Mouse (Mus musculus) liver, embryonic 13.5 days (tissue): ENCODE data around the gene Tmem102. TPM values are rescaled to one million over a fixed set of nuclear protein-coding genes. Genes with fewer than 3 reads are reported as not detected.

Experiments
- ATAC-seq: fragments of 200-750 bp; cut with Nextera tagmentation; 2 replicates; pipeline ENCODE4 v1.8.0; 2017; ENCODE audit warnings: low read depth, mild to moderate bottlenecking, moderate number of reproducible peaks, moderate library complexity
- DNase-seq: peaks from one replicate; pipeline ENCODE4 v3.0.0; 2022
- H3K27ac ChIP-seq: fragments of 300-500 bp; sonication (generic); 2 replicates; pipeline ENCODE4 v1.5.1; 2015; ENCODE audit warnings: moderate library complexity, mild to moderate bottlenecking, inconsistent platforms
- H3K27me3 ChIP-seq: fragments of 300-500 bp; sonication (generic); 2 replicates; pipeline ENCODE4 v1.6.1; 2015; ENCODE audit warnings: mild to moderate bottlenecking, inconsistent platforms
- H3K36me3 ChIP-seq: fragments of 300-500 bp; sonication (generic); 2 replicates; pipeline ENCODE4 v1.6.1; 2015; ENCODE audit warnings: mild to moderate bottlenecking, inconsistent platforms
- H3K4me1 ChIP-seq: fragments of 300-500 bp; sonication (generic); replicated peaks from 2 replicates; pipeline ENCODE4 v1.6.1; 2015; ENCODE audit warnings: inconsistent platforms
- H3K4me2 ChIP-seq: fragments of 300-500 bp; sonication (generic); 2 replicates; pipeline ENCODE4 v1.6.1; 2015; ENCODE audit warnings: inconsistent platforms, mild to moderate bottlenecking, moderate library complexity
- H3K4me3 ChIP-seq: fragments of 300-500 bp; sonication (generic); replicated peaks from 2 replicates; pipeline ENCODE4 v1.5.1; 2015; ENCODE audit warnings: mild to moderate bottlenecking, inconsistent platforms
- H3K9ac ChIP-seq: fragments of 300-500 bp; sonication (generic); 2 replicates; pipeline ENCODE4 v1.6.1; 2015; ENCODE audit warnings: mild to moderate bottlenecking, inconsistent platforms
- H3K9me3 ChIP-seq: fragments of 300-500 bp; sonication (generic); replicated peaks from 2 replicates; pipeline ENCODE4 v1.6.1; 2016; ENCODE audit warnings: inconsistent platforms
- WGBS: fragments of 180-500 bp; shearing (Covaris S2); methylation state at CpG from one replicate; pipeline ENCODE4 v1.1.7; 2015; ENCODE audit not compliant: insufficient replicate concordance; 5-methylcytosine and 5-hydroxymethylcytosine counted together
- polyA plus RNA-seq: library from polyadenylated mRNA; unstranded; fragments of >200 nt; fragmentation: Nextera tagmentation; extraction: Ambion mirVana; gene quantifications from 2 replicates; pipeline ENCODE4 v1.2.1, GENCODE M21; 2015

The Tmem102 gene
- polyA plus RNA-seq, 1 experiment from 2014 or later = 0.50 TPM

DNA sequence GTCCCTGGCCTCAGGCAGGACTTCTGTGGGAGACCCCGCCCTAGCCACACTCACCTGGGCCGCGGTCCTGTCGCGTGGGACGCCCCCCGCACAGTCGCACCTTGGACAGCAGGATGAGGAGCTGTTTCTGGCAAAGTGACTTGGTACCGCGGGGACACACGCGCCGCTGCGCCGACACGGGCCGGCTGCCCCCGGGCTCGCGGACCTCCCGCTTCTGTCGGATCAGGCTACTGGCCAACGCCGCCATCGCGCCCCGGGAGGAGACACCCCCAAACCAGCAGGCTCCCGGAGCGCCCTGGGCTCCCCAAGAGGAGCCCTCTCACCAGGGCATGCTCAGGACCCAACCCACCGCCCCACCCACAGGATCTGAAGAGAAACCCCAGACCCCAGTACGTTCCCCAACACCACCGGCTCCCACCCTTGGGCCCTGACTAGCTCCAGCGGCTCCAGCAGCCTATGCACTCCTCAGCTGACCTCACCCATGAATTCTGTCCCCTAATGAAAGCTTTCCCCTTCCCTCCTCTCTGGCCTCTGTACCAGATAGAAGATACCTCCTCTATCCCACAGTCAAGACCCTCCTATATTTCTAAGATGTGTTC, 3.9 kb downstream of the Tmem102 start, which contains the start of gene Fgf11:
Gene Fgf11 (minus strand): TSS at position 479 of the 599 bp plus-strand sequence.
- DNase-seq = no peak
- no peak for ATAC-seq

GRCm38 (mm10) chr11:69800392-69801197, 4.8 kb downstream of the Tmem102 start:
- WGBS = 2% methylated on average over 36 of the region's 36 CpGs
- H3K27me3 ChIP-seq = peaks cover 100% of the 10 kb centered on the region
- no peak overlapping the region for H3K27ac ChIP-seq
- peak overlapping the region; percentile 77 for H3K4me2 ChIP-seq
- DNase-seq = no peak
- no peaks in the 10 kb centered on the region for H3K36me3 ChIP-seq
- ATAC-seq = no peak
- peak overlapping the region; percentile 45 for H3K4me3 ChIP-seq
- peaks cover 65% of the 10 kb centered on the region for H3K4me1 ChIP-seq
- H3K9ac ChIP-seq = peak overlapping the region; percentile 31
- no peaks in the 10 kb centered on the region for H3K9me3 ChIP-seq

More for the DNA sequence above, 3.9 kb downstream of the Tmem102 start, which contains the start of gene Fgf11:
- Histone ChIP-seq H3K4me1 (peaks cover 60% of the 10 kb centered on the region), H3K27ac (no peak within 1 kb of the TSS), H3K27me3 (peaks cover 100% of the 10 kb centered on the region), H3K9me3 (no peaks in the 10 kb centered on the region), H3K9ac (peak within 1 kb of the TSS; percentile 54), H3K36me3 (no peaks in the 10 kb centered on the region), H3K4me2 (peak within 1 kb of the TSS; percentile 77), H3K4me3 (peak within 1 kb of the TSS; percentile 57)
- 4% methylated on average over 31 of the region's 33 CpGs for WGBS

- no peak overlapping the region for H3K27ac ChIP-seq
- peaks cover 62% of the 10 kb centered on the region for H3K4me1 ChIP-seq
- peaks cover 94% of the 10 kb centered on the region for H3K27me3 ChIP-seq
- peak overlapping the region; percentile 77 for H3K4me2 ChIP-seq
- ATAC-seq = no peak
- no peak overlapping the region for H3K9ac ChIP-seq
- no peaks in the 10 kb centered on the region for H3K36me3 ChIP-seq
- no peak for DNase-seq
- peak overlapping the region; percentile 45 for H3K4me3 ChIP-seq
- H3K9me3 ChIP-seq = no peaks in the 10 kb centered on the region
- WGBS = 7% methylated on average over 11 of the region's 11 CpGs
These were observed 5.4 kb downstream of the Tmem102 start for GRCm38 (mm10) chr11:69800138-69800391.

DNA sequence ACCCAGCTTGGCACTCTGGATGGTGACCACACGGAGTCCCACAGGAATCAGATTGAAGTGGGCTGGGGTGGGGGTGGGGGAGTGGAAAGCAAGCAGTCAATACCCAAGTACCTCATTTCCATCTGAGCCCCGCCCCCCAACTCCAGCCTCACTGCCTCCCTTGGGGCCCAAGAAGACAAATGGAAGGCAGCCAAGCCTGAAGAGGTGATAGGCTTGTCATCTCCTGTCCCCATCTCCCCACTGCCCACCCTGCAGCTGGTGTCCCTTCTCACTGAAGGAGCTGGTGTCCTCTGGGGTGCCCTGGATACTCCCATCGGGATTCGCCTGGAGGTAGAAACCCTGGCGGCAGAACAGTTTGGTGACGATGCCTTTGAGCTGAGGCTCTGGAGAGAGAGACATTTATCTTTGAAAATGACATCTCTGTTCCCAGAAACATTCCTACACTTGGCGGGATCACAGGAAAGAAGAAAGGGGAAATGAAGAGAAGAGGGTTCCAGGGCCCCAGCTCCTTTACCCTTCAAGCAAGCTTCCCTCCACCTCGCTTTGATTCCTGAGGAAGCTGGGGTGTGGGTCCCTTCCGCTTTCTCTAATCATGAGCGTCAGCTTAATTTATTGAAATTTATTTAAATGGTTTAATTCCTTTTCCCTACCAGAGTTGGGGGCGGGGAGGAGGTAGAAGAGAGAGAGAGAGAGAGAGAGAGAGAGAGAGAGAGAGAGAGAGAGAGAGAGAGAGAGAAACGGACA, 5.9 kb downstream of the Tmem102 start:
- no peaks in the 10 kb centered on the region for H3K36me3 ChIP-seq
- H3K27ac ChIP-seq = no peak overlapping the region
- peaks cover 61% of the 10 kb centered on the region for H3K4me1 ChIP-seq
- DNase-seq = no peak
- peak overlapping the region; percentile 6; the same call in 1 of the 2 replicates for H3K4me2 ChIP-seq
- no peak overlapping the region for H3K4me3 ChIP-seq
- no peak for ATAC-seq
- H3K9me3 ChIP-seq = no peaks in the 10 kb centered on the region
- 37% methylated on average over 11 of the region's 12 CpGs for WGBS
- peaks cover 89% of the 10 kb centered on the region for H3K27me3 ChIP-seq
- no peak overlapping the region for H3K9ac ChIP-seq

- DNase-seq (no peak), ATAC-seq (no peak)
- Histone ChIP-seq H3K36me3 (no peaks in the 10 kb centered on the region), H3K27ac (no peak overlapping the region), H3K27me3 (peaks cover 86% of the 10 kb centered on the region), H3K9me3 (no peaks in the 10 kb centered on the region), H3K4me1 (peaks cover 45% of the 10 kb centered on the region), H3K4me3 (no peak overlapping the region), H3K4me2 (no peak overlapping the region), H3K9ac (no peak overlapping the region)
- 60% methylated on average over 7 of the region's 7 CpGs for WGBS
These were observed 7.5 kb downstream of the Tmem102 start for GRCm38 (mm10) chr11:69797924-69798323.

GRCm38 (mm10) chr11:69795983-69796435, 9.4 kb downstream of the Tmem102 start:
- Histone ChIP-seq H3K4me1 (peaks cover 26% of the 10 kb centered on the region), H3K36me3 (no peaks in the 10 kb centered on the region), H3K9ac (peak overlapping the region; percentile 63), H3K4me2 (peak overlapping the region; percentile 94), H3K27ac (no peak overlapping the region), H3K27me3 (peaks cover 82% of the 10 kb centered on the region), H3K9me3 (no peaks in the 10 kb centered on the region), H3K4me3 (peak overlapping the region; percentile 59)
- ATAC-seq = no peak
- DNase-seq = no peak
- 4% methylated on average over 13 of the region's 13 CpGs for WGBS

DNA sequence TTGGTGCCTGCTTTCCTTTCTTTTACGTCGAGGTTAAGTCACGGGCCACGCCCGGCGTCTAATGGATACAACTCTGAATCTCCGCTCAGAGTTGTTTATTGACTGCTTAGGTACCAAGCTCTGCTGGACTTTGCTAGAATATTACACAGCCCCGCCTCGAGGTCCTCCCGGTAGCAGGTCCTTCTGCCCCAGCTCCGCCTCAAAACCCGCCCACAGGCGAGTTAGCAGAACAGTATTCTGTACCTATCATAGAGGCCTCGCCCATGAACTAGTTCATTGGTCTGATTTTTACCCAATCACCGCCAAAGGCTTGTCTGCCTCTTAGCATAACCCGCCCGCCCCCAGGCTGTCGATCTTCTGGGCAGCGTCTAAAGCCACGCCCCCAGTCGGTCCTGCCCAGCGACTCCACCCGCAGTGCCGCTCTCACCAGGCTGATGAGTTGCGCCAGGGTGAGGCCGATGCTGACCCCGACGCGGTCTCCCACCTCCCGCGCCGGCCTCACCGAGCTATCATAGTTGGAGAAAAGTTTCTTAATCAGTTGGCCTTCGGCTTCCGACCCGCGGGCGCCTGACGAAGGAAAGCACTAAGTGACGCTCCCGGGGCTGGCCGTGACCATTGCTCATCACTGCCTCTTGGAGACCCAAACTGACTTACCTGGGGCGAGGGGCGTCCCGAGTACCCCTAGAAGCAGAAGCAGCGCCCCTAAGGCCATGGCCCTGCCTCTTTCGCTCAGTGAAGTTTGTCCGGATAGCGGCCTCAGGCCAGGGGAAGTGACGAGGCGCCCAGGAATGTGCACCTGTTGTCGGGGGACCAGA, 10.0 kb downstream of the Tmem102 start, which contains the start of gene Chrnb1:
Gene Chrnb1 (minus strand): TSS at position 776 of the 815 bp plus-strand sequence.
- H3K4me3 ChIP-seq = peak within 1 kb of the TSS; percentile 59
- 1% methylated on average over 52 of the region's 52 CpGs for WGBS
- peak within 1 kb of the TSS; percentile 54; the same call in 1 of the 2 replicates for H3K27ac ChIP-seq
- peaks cover 19% of the 10 kb centered on the region for H3K4me1 ChIP-seq
- peaks cover 75% of the 10 kb centered on the region for H3K27me3 ChIP-seq
- H3K4me2 ChIP-seq = peak within 1 kb of the TSS; percentile 94
- H3K9ac ChIP-seq = peak within 1 kb of the TSS; percentile 63
- no peaks in the 10 kb centered on the region for H3K36me3 ChIP-seq
- peak; percentile 96 for DNase-seq
- H3K9me3 ChIP-seq = no peaks in the 10 kb centered on the region
- ATAC-seq = peak; percentile 99

- peaks cover 18% of the 10 kb centered on the region for H3K4me1 ChIP-seq
- H3K9ac ChIP-seq = no peak overlapping the region
- no peaks in the 10 kb centered on the region for H3K9me3 ChIP-seq
- H3K4me3 ChIP-seq = no peak overlapping the region
- H3K36me3 ChIP-seq = no peaks in the 10 kb centered on the region
- H3K27me3 ChIP-seq = peaks cover 56% of the 10 kb centered on the region
- H3K27ac ChIP-seq = no peak overlapping the region
- no peak for DNase-seq
- ATAC-seq = no peak
- H3K4me2 ChIP-seq = no peak overlapping the region
- 40% methylated on average over 5 of the region's 5 CpGs for WGBS
These were observed 12.0 kb downstream of the Tmem102 start for GRCm38 (mm10) chr11:69793429-69793828.

DNA sequence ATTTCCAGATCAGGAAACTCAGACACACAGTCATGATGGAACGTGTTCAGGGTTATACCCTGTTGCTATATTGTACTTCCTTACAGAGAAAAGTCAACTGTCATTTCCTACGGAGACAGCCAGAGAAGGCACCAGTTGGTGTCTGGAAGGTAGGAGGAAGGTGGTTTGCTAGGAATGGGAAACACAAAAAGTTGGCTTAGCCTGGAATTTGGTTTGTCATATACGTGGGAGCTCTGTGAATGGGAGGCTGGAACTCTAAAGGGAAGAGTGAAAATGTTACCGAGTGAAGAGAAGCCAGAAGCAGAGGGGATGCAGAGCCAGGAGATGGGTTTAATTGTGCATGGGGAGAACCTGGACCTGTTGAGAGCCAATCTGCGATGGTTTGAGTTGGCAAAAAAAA, 14.0 kb downstream of the Tmem102 start:
- Histone ChIP-seq H3K4me2 (no peak overlapping the region), H3K9ac (no peak overlapping the region), H3K27me3 (peaks cover 36% of the 10 kb centered on the region), H3K27ac (no peak overlapping the region), H3K36me3 (no peaks in the 10 kb centered on the region), H3K4me1 (peaks cover 18% of the 10 kb centered on the region), H3K4me3 (no peak overlapping the region), H3K9me3 (no peaks in the 10 kb centered on the region)
- 50% methylated on average over 5 of the region's 5 CpGs for WGBS
- ATAC-seq (no peak), DNase-seq (no peak)

DNA sequence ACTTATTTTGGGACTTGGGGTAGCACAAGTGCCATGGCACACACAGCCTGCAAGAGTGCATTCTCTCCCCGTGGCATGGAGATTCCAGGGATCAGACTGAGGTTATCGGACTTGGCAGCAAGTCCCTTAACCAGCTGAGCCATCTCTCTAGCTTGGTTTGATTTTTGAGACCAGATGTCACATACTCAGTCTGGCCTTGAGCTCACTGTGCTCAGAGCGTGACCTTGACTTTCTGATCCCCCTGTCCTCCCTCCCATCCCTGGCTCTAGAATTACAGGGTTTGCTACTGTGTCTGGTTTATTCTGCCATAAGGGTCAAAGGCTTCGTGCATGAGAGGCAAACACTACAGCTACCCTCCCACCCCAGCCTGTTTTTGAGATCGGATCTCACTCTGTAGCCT, 16.0 kb downstream of the Tmem102 start:
- 52% methylated on average over 5 of the region's 5 CpGs for WGBS
- H3K36me3 ChIP-seq = no peaks in the 10 kb centered on the region
- H3K27me3 ChIP-seq = peaks cover 28% of the 10 kb centered on the region
- no peak overlapping the region for H3K27ac ChIP-seq
- no peak overlapping the region for H3K4me3 ChIP-seq
- DNase-seq = no peak
- peaks cover 17% of the 10 kb centered on the region for H3K4me1 ChIP-seq
- no peak overlapping the region for H3K4me2 ChIP-seq
- no peaks in the 10 kb centered on the region for H3K9me3 ChIP-seq
- no peak overlapping the region; the same call in 1 of the 2 replicates for H3K9ac ChIP-seq
- no peak for ATAC-seq
